Mouse (Mus musculus): ENCODE data around the gene Allc.

Allc gene

GRCm38 (mm10) chr12:28582423-28582822 lies at the start of gene Allc:
Gene Allc, minus strand, starts transcription at chr12:28582523.
- no peak for DNase-seq

- DNase-seq, result no peak
Measured at GRCm38 (mm10) chr12:28628436-28628835, 46.1 kb upstream of the Allc start.

- DNase-seq, result no peak
Measured at GRCm38 (mm10) chr12:28627092-28627491, 44.8 kb upstream of the Allc start.

- no peak for DNase-seq
Measured at GRCm38 (mm10) chr12:28625407-28625806, 43.1 kb upstream of the Allc start.

GRCm38 (mm10) chr12:28624251-28624650 lies 41.9 kb upstream of the Allc start:
- no peak for DNase-seq

GRCm38 (mm10) chr12:28623195-28623594 lies 40.9 kb upstream of the Allc start, which contains the start of gene Colec11:
Gene Colec11, minus strand, starts transcription at chr12:28623377.
- DNase-seq, result no peak

- DNase-seq, result no peak
Measured at GRCm38 (mm10) chr12:28622641-28623040, 40.3 kb upstream of the Allc start.

GRCm38 (mm10) chr12:28622167-28622532 lies 39.8 kb upstream of the Allc start:
- DNase-seq, result no peak

- DNase-seq, result no peak
Measured at GRCm38 (mm10) chr12:28621451-28622166, 39.3 kb upstream of the Allc start.

GRCm38 (mm10) chr12:28617297-28617696 lies 35.0 kb upstream of the Allc start:
- no peak for DNase-seq

GRCm38 (mm10) chr12:28614401-28614800 lies 32.1 kb upstream of the Allc start:
- DNase-seq, result no peak

- no peak for DNase-seq
Measured at GRCm38 (mm10) chr12:28612391-28612790, 30.1 kb upstream of the Allc start.

GRCm38 (mm10) chr12:28607546-28608305 lies 25.4 kb upstream of the Allc start:
- no peak for DNase-seq

- DNase-seq, result no peak
Measured at GRCm38 (mm10) chr12:28603494-28603893, 21.2 kb upstream of the Allc start.

- no peak for DNase-seq
Measured at GRCm38 (mm10) chr12:28602259-28602658, 19.9 kb upstream of the Allc start.

GRCm38 (mm10) chr12:28598526-28598991 lies 16.2 kb upstream of the Allc start:
- no peak for DNase-seq

- DNase-seq, result no peak
Measured at GRCm38 (mm10) chr12:28598110-28598509, 15.8 kb upstream of the Allc start.

GRCm38 (mm10) chr12:28597699-28598098 lies 15.4 kb upstream of the Allc start:
- no peak for DNase-seq

- no peak for DNase-seq
Measured at GRCm38 (mm10) chr12:28596851-28597250, 14.5 kb upstream of the Allc start.

GRCm38 (mm10) chr12:28590428-28590827 lies 8.1 kb upstream of the Allc start:
- no peak for DNase-seq

GRCm38 (mm10) chr12:28589090-28589868 lies 7.0 kb upstream of the Allc start:
- peak; percentile 84 for DNase-seq

- no peak for DNase-seq
Measured at GRCm38 (mm10) chr12:28587949-28588348, 5.6 kb upstream of the Allc start.

- no peak for DNase-seq
Measured at GRCm38 (mm10) chr12:28584036-28584435, 1.7 kb upstream of the Allc start.
